Mouse (Mus musculus) mouse embryonic stem cell (cell line): ENCODE data around the gene Col25a1.

Experiments
- in situ Hi-C, 2 experiments: fragments of 300-500 bp; cut with MboI; formaldehyde crosslinking; loops; 1 replicate in 1 of 2; 3 replicates in 1 of 2; pipeline ENCODE4 v1.14.3; 2019 to 2020; ENCODE audit warnings: low sequenced_read_pairs in 2 of 2, low pct_unique_long_range_greater_than_20kb in 1 of 2, mixed read lengths in 1 of 2; ENCODE audit not compliant: unreplicated experiment in 1 of 2

Gene Col25a1

DNA sequence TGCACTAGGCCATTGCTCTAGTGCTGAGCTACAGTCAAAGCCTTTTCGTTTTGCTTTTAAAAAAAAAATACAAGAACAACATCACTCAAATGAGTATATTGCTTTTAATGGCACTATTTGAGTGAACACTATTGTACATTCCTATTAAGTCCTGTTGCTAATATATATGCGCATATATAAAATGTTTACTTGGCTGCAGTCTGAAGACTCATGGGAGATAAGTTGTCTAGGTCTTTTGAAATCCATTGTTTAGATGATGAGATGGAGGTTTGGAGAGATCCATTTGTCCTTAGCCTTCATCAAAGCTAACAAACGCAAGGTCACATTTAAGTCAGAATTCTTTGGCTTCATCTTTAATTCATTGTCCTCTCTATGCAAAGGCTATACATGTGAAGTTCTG, 157.9 kb downstream of the Col25a1 start:
- in situ Hi-C loops: no loop called here

DNA sequence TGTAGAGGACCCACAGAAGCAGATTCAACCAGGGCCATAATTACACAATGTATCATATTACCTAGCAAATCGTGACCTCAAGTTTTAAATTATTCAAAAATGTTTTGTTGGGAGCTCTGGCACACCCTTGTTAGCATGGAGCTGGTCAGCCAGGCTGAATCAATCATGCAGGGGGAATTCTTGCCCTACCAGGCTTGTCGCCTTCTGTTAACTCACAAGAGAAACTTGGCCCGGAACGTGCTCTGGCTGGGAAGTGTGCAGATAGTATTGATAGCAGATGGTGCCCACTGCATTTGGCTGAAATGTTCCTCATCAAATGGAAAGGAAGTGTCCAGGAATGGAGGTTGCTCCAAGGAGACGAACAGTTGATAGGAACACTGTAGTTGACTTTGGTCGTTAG, 158.9 kb downstream of the Col25a1 start:
- in situ Hi-C loops: no loop called here

DNA sequence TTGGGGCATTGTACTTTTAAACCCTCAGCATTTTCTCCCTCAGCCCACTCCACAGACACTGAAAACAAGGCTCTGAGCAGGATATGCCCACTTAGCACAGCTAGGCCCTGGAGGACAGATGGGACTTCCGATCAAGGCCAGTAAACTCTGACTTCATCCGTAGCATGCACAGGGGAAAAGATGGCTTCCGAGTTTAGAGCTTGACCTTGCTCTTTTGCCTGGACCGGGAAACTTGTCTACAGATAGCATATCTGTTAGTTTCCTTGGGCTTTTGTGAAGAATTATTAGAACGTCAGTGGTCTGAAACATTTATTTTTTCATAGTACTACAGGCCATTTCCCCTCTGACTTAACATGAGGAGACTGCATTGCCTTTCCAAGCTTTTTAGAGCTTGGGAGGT, 159.4 kb downstream of the Col25a1 start:
- in situ Hi-C loops: no loop called here

DNA sequence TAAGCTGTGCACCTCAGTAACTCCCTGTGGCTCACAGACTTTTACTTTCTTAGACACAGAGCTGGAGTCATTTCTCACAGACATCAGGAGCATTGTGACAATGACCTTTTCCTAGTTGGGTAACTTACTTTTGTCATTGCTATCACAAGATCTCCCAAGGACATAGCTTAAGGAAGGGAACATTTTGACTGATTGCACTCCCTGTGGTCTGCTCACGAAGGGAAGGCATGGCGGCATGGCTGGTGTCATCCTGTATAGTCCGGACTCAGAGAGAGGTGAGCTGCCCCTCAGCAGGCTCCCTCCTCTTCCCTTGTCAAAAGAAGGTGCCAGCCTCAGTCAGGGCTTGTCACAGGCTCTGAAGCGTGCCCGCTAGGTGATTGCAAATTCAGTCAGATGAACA, 160.6 kb downstream of the Col25a1 start:
- in situ Hi-C loops: no loop called here

DNA sequence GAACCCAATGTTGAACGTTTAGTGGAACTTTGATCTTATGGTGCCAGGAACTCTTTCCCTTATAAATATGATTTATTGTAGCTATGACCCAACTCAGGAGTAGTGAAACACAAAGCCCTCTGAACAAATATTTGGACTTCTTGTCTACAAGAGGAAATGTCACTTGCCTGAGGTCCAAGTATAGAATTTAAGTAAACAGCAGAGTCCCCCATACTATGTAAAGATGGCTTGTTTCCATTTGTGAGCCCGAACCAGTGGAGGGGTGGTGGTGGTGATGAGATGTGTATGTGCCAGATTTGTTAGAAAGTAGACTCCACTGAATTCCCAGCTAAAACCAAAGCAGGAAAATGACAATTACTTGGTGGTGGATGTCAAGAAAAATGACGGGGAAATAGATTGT, 169.2 kb downstream of the Col25a1 start:
- in situ Hi-C loops: no loop called here

DNA sequence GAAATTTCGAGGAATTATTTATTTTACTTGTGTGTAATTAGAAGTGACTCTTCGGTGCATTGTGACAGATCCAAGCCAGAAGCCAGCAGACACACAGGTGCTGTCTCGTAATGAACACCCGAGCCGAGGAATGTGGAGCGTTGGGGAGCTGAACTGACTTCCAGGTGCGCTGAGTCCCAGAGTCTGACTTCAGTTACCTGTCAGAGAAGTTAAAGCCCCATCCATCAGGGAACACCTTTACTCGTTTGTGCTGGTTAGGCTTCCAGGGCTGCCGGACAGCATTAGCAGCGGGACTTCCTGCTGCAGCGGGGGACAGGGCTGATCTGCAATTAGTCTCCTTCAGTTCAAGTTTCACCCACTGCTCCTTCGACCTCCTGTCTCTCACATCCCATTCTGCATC, 172.3 kb downstream of the Col25a1 start:
- in situ Hi-C loops: no loop called here

DNA sequence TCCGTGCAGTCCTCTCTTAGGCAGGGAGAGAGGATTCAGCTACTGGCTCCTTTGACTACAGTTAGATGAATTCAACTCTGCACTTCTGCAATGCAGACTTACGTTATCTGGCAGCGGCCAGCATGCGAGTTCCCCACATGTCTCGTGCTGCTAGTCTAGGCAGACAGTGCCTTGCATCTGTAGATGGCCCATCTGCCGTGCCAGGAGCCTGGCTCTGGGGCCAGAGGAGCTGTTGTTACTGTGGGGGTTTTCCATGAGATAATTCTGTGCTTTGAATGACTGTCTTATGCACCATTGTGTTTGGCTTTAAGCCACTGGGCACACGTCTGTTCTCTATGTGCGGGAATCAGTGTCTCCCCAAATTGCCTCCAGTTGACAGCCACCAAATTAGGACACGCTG, 173.5 kb downstream of the Col25a1 start:
- in situ Hi-C loops: no loop called here

DNA sequence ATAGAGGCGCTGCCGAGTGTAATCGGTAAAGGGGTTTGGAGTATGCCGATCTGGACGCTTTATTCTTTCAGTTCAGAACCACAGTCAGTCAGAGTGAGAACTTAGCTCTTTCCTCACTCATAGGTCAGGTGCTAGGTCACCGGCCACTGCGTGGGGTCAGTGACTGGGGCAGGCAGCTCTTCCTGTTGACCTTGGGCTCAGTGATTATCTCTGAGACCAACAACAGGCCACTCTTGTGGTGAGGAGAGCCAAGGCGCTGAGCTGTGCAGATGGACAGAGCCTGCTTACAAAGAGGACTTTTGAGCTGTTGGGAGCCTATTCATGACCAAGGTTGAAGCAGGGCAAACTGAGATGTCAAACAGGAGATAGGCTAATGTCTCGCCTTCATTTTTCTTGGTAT, 174.4 kb downstream of the Col25a1 start:
- in situ Hi-C loops: no loop called here

DNA sequence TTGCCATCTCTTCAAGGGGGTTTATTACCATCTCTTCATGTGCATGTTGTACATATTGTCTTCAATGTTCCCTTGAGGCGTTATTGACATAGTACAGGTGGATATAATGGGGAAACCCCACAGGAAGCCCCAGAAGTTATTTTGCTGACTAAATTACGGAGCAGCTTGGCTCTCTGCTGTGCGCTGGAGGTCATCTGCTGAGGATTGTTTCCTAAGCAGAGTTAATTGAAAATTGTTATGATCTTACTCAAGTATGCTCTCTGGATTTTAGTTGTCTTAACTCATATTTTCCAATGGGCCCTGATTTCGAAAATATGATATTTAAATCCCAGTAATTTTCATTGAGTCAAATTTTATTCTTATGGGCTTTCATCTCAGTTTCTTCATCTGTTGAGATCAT, 178.0 kb downstream of the Col25a1 start:
- in situ Hi-C loops: no loop called here

DNA sequence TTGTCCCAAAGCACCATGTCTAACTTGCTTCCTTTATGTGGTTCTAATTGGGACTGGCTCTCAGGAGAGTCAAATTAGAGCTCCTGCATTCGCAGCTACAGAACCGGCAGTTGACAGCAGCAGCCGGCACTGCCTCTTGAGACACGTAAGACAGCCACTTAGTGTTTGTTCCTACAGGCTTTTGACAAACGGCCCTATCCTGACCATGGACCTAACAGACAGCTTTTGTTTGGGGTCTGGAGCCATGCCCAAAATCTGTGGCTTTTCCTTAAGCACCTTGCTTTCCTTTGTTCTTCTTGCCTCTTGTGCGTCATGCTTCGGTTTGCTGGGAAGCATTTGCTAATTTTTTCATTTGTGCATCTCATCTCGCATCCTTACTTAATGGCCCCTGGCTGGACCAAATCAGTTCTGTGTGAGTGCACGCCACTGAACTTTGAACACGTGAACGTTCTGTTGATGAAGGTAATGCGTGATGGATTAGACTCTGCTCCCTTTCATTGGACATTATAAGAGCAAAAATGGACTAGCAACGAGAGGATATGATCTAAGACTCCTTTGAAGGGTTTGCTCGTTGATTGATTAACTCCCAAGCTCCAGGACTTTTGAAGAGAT, 179.5 kb downstream of the Col25a1 start:
- in situ Hi-C loops: no loop called here

DNA sequence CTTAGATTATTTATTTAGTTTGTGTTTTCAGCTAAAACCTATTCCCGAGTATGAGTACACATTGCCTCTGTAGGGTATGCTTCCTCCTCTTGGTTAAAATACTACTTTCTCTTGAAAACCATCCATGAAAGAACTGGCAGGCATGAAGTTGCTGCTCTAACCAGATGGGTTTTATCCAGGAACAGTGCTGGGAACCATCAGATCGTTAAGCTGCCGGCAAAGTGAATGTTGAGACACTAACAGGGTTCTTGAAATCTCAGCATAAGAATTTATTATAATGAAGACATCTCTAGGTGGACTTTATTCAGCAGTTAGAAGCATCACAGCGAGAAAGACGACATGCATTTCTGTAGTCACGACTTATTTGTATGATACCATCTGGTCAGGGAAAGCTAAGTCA, 181.9 kb downstream of the Col25a1 start:
- in situ Hi-C loops: no loop called here

DNA sequence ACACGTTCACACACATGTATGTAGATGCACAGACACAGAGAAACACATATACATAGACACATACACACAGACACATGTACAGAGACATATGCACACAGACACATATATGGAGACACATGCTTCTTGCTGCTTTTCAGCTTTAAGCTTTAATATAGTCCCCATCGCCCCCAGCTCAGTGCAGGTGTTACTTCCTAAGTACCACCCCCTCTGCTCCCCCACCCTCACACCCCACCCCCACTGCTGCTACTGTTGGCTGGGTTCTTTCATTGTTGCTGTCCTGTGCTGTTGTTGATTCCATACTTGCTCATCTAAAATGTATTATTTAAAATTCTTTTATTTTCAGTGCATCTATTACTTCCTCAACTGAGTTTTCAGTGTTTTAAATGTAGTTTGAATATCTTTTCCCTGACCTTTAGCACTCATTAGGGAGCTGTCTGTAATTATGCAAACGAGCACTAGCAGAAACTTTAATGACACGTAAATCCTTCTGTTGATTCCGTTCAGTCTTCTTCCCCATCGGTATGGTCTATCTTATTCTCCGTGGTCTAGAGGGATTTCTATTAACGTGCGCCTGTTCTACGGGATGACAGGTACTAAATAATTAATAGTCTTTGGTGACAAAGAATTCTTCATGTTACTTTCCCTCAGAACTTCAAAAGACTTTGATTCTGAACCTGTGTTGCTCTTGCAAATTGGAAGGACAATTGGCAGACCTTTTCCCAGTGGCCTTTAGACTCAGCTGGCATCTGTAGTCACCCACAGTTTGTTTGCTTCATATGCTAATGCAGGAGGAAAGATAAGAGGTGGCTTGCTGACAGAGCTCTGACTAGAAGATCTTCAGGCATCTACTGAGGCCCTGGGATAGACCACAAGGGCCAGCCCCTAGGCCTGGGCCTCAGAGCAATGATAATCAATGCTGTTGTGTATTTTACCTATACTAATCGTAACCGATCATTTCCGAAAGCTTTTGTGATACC, 196.0 kb downstream of the Col25a1 start:
- in situ Hi-C loops: no loop called here

DNA sequence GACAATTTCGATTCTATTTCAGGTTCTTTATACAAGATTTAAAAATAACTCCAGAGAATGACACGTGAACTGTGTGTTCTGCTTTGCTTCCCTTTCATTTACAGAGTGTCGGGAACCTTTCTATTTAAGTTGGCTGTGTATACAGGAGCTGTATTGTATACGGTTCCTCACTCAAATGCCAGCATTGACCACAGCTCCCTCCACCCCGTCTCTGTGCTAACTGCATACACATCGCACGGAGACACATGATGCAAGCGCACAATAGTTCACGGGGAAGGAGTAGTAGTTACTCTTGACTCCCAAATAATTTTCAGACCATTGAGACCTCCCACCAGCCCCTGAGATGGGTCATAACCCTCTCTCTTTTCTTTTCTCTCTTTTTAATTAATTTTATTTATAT, 197.6 kb downstream of the Col25a1 start:
- in situ Hi-C loops: no loop called here

DNA sequence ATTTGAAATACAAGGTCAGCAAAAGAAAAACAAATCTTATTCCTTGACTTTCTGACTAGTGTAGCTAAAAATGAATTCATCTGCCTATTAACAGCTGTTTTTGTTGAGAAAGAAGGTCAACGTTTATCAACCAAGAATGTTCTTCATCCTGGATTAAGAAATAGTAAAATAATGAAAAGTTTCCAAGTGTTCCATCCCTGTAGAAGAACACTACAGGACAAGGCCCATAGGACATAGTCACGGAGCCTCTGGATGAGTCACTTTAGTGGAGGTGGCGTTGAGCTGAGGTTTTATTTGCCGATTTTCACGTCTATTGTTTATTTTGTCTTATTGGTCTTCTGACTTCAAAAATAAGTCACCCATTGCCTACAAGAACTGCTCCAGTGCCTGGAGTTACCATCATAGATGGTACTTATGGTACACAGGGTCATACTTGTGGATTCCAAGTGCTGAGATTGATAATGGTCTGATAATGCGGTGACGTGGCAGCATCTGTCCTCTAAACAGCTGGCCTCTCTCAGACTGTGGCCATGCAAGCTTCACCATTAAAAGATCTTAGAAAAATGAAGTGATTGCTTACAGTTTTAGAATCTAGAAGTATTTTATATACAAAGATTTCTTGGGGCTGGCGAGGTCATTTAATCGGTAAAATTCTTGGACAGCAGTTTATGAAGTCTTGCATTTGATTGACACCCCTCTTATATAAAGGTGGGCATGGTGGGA, 198.7 kb downstream of the Col25a1 start:
- in situ Hi-C loops: no loop called here

DNA sequence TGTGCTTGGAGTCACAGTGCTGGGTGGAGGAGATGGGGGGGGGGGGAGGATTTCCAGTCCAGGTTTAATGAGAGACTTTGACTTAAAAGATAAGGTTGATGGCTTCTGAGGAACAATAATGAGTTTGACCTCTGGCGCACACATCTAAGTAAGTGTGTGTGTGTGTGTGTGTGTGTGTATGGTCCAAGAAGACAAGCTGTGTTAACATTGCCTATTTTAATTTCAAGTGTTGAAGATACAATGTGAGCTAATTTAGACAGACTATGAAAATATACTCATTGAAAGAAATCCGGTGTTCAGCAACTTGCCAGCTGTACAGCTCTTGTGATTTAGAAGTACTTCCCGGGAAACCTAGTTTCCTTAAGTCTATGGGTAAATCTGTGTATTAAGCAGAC, 199.3 kb downstream of the Col25a1 start:
- in situ Hi-C loops: no loop called here

DNA sequence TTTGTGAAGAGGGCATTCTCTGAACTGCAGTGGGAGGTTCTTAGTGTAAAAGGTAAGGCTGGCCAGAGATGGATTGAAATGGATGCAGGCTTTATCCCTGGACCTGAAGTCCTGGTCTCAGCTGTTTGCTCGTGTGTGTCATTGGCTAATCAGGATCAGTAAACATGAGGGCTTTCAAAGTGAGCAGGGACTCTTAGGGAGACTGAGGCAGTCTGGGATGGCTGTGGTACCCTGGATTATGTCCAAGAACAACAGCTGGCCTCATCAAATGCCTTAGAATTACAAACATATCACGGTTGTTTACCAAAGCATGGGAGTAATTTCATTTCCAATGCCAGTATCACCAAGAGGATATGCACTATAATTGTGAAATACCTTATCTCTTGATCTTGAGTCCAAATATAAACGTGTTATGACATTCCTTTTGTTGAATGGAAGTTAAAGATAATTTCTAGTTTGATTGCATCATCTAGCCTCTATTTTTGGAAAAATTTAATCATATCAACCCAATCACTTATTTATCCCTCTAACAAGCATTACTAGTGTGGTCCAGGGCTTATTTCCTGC, 201.1 kb downstream of the Col25a1 start:
- in situ Hi-C loops: no loop called here

DNA sequence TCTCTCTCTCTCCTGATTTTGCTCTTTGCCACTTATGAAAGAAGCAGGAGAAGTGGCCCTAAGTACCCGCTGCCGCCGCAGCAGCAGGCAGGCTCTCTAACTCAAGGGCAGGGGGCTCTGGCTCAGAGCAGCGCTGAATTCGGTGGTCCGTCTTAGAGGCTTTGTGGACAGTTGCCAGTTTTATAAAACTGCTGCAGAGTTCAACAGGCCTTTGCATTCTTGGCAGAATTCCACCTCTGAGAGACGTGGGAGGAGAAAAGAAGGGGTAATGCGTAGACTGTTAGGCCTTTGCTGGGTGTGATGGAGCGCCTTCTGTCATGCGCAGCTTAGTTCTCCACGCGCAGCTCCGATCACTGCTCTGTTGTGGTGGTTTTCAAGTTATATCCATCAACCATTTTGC, 206.6 kb downstream of the Col25a1 start:
- in situ Hi-C loops: no loop called here

DNA sequence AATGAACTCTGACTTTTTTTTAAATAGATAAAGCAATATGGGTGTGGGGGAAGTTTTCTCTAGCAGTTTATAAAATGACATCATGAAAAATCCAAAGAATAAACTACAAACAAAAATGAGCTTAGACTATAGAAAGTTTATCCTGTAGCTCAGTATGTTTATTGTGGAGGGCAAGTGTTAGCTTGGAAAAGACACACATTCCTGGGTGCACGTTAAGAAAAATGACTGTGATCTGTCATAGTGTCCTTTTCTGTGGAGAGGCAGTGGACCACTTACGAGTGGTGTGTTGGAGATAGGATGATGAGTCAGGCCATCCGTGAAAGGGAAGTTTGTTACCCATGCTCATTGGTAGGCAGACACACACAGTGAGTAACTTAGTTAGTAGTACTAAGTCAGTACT, 207.1 kb downstream of the Col25a1 start:
- in situ Hi-C loops: no loop called here

DNA sequence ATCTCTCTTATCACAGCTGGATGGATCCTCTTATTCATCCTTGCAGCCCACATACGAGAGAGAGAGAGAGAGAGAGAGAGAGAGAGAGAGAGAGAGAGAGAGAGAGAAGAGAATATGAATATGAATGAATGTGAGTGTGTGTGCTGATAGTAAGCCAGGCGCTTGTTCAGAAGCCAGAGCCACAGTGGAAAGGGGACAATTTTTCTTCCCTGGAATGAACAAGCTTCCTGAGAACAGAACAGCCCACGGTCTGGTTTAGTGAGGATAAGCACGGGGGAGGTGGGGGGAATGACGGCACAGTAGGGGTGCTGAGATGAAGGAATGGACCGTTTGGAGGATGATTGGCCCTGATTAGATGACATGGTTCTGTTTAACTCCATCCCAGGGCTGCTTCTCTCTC, 218.9 kb downstream of the Col25a1 start:
- in situ Hi-C loops: no loop called here
